Mouse (Mus musculus) fibroblast of lung, adult 2 months (primary cell): ENCODE results near the gene Eif3b.

Experiments
- DNase-seq: peaks from one replicate; pipeline ENCODE4 v3.0.0-alpha.2; 2011; ENCODE audit warnings: low read depth

The Eif3b gene

DNA sequence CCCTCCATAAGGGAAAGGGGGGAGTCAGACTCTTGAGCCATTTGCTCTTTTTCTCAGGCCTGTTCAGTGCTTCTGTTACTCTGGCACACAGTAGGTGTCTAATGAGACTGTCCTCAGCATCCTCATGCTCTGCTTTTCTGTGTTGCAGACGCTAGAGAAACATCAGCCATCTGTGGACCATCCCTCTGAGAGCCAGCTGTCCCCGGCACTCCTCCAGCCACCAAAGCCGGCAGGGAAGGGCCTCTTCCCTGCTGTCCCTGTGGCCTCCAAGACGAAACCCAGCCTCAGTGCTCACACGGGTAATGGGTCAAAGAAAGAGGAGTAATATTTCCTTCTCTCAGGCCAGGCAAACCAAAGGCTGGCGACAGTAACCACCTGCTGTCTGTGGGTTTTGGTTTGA lies 72.0 kb downstream of the Eif3b start:
- no peak for DNase-seq

DNA sequence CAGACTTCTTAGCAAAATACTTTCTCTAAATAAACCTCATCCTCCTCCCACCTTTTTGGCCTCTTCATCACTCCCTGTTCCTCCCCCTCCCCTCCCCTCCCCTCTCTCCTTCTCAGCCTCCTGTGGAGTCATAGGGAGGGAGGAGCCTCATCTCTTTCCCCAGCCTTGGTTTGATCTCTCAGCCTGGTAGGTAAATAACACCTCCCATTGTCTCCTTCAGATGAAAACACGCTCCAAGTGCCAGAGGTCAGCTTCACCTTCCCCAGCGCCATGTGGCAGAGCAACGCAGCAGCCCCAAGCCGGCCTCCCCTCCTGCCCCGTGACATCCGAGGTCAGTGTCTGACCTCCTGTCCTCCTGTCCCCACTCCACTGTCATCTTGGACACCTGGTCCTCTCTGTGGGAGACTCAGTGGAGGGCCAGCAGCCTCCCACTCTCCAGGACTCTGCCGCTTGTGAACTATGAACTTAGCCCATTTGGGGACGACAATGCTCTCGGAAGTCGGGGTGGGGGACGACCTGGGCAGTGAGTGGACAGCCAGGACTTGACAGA lies 73.6 kb downstream of the Eif3b start:
- no peak for DNase-seq
